Mouse (Mus musculus): ENCODE measurements around the gene Cc2d2a. TPM values are rescaled to one million over a fixed set of nuclear protein-coding genes. Genes with fewer than 3 reads are reported as not detected.

Gene Cc2d2a
- polyA plus RNA-seq, 1 experiment from 2014 or later, result 8.2 TPM

- Histone ChIP-seq H3K4me3 (ENCODE audit: low read depth, low read length) (no peak overlapping the region), H3K36me3 (ENCODE audit: control insufficient read depth, insufficient read depth, low read length) (no peaks in the 10 kb centered on the region; the same call in 1 of the 2 replicates)
These were observed 83.0 kb downstream of the Cc2d2a start for GRCm38 (mm10) chr5:43745156-43745555.

GRCm38 (mm10) chr5:43748039-43748438 lies 85.9 kb downstream of the Cc2d2a start:
- ATAC-seq (ENCODE audit: insufficient number of reproducible peaks, low FRiP score, low TSS enrichment, low read depth) (no peak), DNase-seq (ENCODE audit: low spot score) (no peak)
- H3K27ac ChIP-seq (replicated peaks; ENCODE audit: low read depth, low read length), result no peak overlapping the region
- no peaks in the 10 kb centered on the region for H3K4me1 ChIP-seq (ENCODE audit: control insufficient read depth, insufficient read depth, low read length)
- H3K9ac ChIP-seq (ENCODE audit: low read length), result no peak overlapping the region
- no peaks in the 10 kb centered on the region for H3K27me3 ChIP-seq (ENCODE audit: control insufficient read depth, insufficient read depth, low read length)
- H3K36me3 ChIP-seq (ENCODE audit: control insufficient read depth, insufficient read depth, low read length), result no peaks in the 10 kb centered on the region
- no peak overlapping the region for H3K4me2 ChIP-seq (ENCODE audit: low read depth, severe bottlenecking)
- 92% methylated on average over 4 of the region's 4 CpGs for WGBS
- H3K9me3 ChIP-seq (ENCODE audit: control insufficient read depth, low read length), result no peaks in the 10 kb centered on the region
- H3K4me3 ChIP-seq (ENCODE audit: low read depth, low read length), result no peak overlapping the region

More at GRCm38 (mm10) chr5:43745156-43745555, 83.0 kb downstream of the Cc2d2a start:
- Histone ChIP-seq H3K4me1 (ENCODE audit: control insufficient read depth, insufficient read depth, low read length) (no peaks in the 10 kb centered on the region), H3K27ac (replicated peaks; ENCODE audit: low read depth, low read length) (no peak overlapping the region), H3K27me3 (ENCODE audit: control insufficient read depth, insufficient read depth, low read length) (no peaks in the 10 kb centered on the region), H3K9ac (ENCODE audit: low read length) (no peak overlapping the region), H3K9me3 (ENCODE audit: control insufficient read depth, low read length) (no peaks in the 10 kb centered on the region), H3K4me2 (ENCODE audit: low read depth, severe bottlenecking) (no peak overlapping the region)
- WGBS, result 54% methylated on average over 5 of the region's 5 CpGs
- ATAC-seq (ENCODE audit: insufficient number of reproducible peaks, low FRiP score, low TSS enrichment, low read depth), result no peak
- no peak for DNase-seq (ENCODE audit: low spot score)

GRCm38 (mm10) chr5:43749092-43749491 lies 86.9 kb downstream of the Cc2d2a start:
- no peak overlapping the region for H3K9ac ChIP-seq (ENCODE audit: low read length)
- WGBS, result 85% methylated on average over 3 of the region's 3 CpGs
- DNase-seq (ENCODE audit: low spot score), result no peak

GRCm38 (mm10) chr5:43770618-43771354 lies 108.6 kb downstream of the Cc2d2a start:
- no peak overlapping the region for H3K9ac ChIP-seq (ENCODE audit: low read length)
- no peak overlapping the region for H3K4me2 ChIP-seq (ENCODE audit: low read depth, severe bottlenecking)
- no peaks in the 10 kb centered on the region for H3K4me1 ChIP-seq (ENCODE audit: control insufficient read depth, insufficient read depth, low read length)
- WGBS, result 90% methylated on average over 3 of the region's 3 CpGs
- H3K27me3 ChIP-seq (ENCODE audit: control insufficient read depth, insufficient read depth, low read length), result no peaks in the 10 kb centered on the region
- no peaks in the 10 kb centered on the region for H3K9me3 ChIP-seq (ENCODE audit: control insufficient read depth, low read length)
- no peak overlapping the region for H3K27ac ChIP-seq (replicated peaks; ENCODE audit: low read depth, low read length)
- ATAC-seq (ENCODE audit: insufficient number of reproducible peaks, low FRiP score, low TSS enrichment, low read depth), result no peak
- DNase-seq (ENCODE audit: low spot score), result no peak
- H3K4me3 ChIP-seq (ENCODE audit: low read depth, low read length), result no peak overlapping the region
- peaks cover 7% of the 10 kb centered on the region; the same call in 1 of the 2 replicates for H3K36me3 ChIP-seq (ENCODE audit: control insufficient read depth, insufficient read depth, low read length)

More at GRCm38 (mm10) chr5:43749092-43749491, 86.9 kb downstream of the Cc2d2a start:
- no peak overlapping the region for H3K4me3 ChIP-seq (ENCODE audit: low read depth, low read length)
- H3K4me2 ChIP-seq (ENCODE audit: low read depth, severe bottlenecking), result no peak overlapping the region
- H3K4me1 ChIP-seq (ENCODE audit: control insufficient read depth, insufficient read depth, low read length), result no peaks in the 10 kb centered on the region
- ATAC-seq (ENCODE audit: insufficient number of reproducible peaks, low FRiP score, low TSS enrichment, low read depth), result no peak
- no peaks in the 10 kb centered on the region for H3K27me3 ChIP-seq (ENCODE audit: control insufficient read depth, insufficient read depth, low read length)
- H3K36me3 ChIP-seq (ENCODE audit: control insufficient read depth, insufficient read depth, low read length), result no peaks in the 10 kb centered on the region
- H3K27ac ChIP-seq (replicated peaks; ENCODE audit: low read depth, low read length), result no peak overlapping the region
- H3K9me3 ChIP-seq (ENCODE audit: control insufficient read depth, low read length), result no peaks in the 10 kb centered on the region

- Histone ChIP-seq H3K4me3 (ENCODE audit: low read depth, low read length) (no peak overlapping the region), H3K27me3 (ENCODE audit: control insufficient read depth, insufficient read depth, low read length) (no peaks in the 10 kb centered on the region), H3K9me3 (ENCODE audit: control insufficient read depth, low read length) (no peaks in the 10 kb centered on the region), H3K4me2 (ENCODE audit: low read depth, severe bottlenecking) (no peak overlapping the region), H3K9ac (ENCODE audit: low read length) (no peak overlapping the region), H3K4me1 (ENCODE audit: control insufficient read depth, insufficient read depth, low read length) (no peaks in the 10 kb centered on the region), H3K27ac (replicated peaks; ENCODE audit: low read depth, low read length) (no peak overlapping the region), H3K36me3 (ENCODE audit: control insufficient read depth, insufficient read depth, low read length) (peaks cover 7% of the 10 kb centered on the region; the same call in 1 of the 2 replicates)
- WGBS, result 89% methylated on average over 3 of the region's 3 CpGs
- ATAC-seq (ENCODE audit: insufficient number of reproducible peaks, low FRiP score, low TSS enrichment, low read depth) (no peak), DNase-seq (ENCODE audit: low spot score) (no peak)
These were observed 109.4 kb downstream of the Cc2d2a start for GRCm38 (mm10) chr5:43771555-43771954.

GRCm38 (mm10) chr5:43776407-43776806 lies 114.3 kb downstream of the Cc2d2a start:
- no peak overlapping the region for H3K4me3 ChIP-seq (ENCODE audit: low read depth, low read length)
- no peaks in the 10 kb centered on the region for H3K36me3 ChIP-seq (ENCODE audit: control insufficient read depth, insufficient read depth, low read length)
- no peaks in the 10 kb centered on the region for H3K27me3 ChIP-seq (ENCODE audit: control insufficient read depth, insufficient read depth, low read length)
- no peak overlapping the region for H3K4me2 ChIP-seq (ENCODE audit: low read depth, severe bottlenecking)
- no peaks in the 10 kb centered on the region for H3K9me3 ChIP-seq (ENCODE audit: control insufficient read depth, low read length)
- H3K9ac ChIP-seq (ENCODE audit: low read length), result no peak overlapping the region
- H3K27ac ChIP-seq (replicated peaks; ENCODE audit: low read depth, low read length), result no peak overlapping the region
- DNase-seq (ENCODE audit: low spot score) (no peak), ATAC-seq (ENCODE audit: insufficient number of reproducible peaks, low FRiP score, low TSS enrichment, low read depth) (no peak)
- no peaks in the 10 kb centered on the region; the same call in 1 of the 2 replicates for H3K4me1 ChIP-seq (ENCODE audit: control insufficient read depth, insufficient read depth, low read length)

- H3K9me3 ChIP-seq (ENCODE audit: control insufficient read depth, low read length), result no peaks in the 10 kb centered on the region
- 66% methylated on average over 1 of the region's 1 CpGs for WGBS
These were observed 114.8 kb downstream of the Cc2d2a start for GRCm38 (mm10) chr5:43776993-43777392.

GRCm38 (mm10) chr5:43778583-43778982 lies 116.4 kb downstream of the Cc2d2a start:
- 90% methylated on average over 3 of the region's 3 CpGs for WGBS
- Histone ChIP-seq H3K9ac (ENCODE audit: low read length) (no peak overlapping the region), H3K4me3 (ENCODE audit: low read depth, low read length) (no peak overlapping the region), H3K36me3 (ENCODE audit: control insufficient read depth, insufficient read depth, low read length) (no peaks in the 10 kb centered on the region), H3K27me3 (ENCODE audit: control insufficient read depth, insufficient read depth, low read length) (no peaks in the 10 kb centered on the region), H3K4me2 (ENCODE audit: low read depth, severe bottlenecking) (no peak overlapping the region), H3K27ac (replicated peaks; ENCODE audit: low read depth, low read length) (no peak overlapping the region), H3K9me3 (ENCODE audit: control insufficient read depth, low read length) (no peaks in the 10 kb centered on the region), H3K4me1 (ENCODE audit: control insufficient read depth, insufficient read depth, low read length) (peaks cover 2% of the 10 kb centered on the region; the same call in 1 of the 2 replicates)
- DNase-seq (ENCODE audit: low spot score), result no peak
- ATAC-seq (ENCODE audit: insufficient number of reproducible peaks, low FRiP score, low TSS enrichment, low read depth), result no peak

More at GRCm38 (mm10) chr5:43776993-43777392, 114.8 kb downstream of the Cc2d2a start:
- H3K27me3 ChIP-seq (ENCODE audit: control insufficient read depth, insufficient read depth, low read length), result no peaks in the 10 kb centered on the region
- H3K36me3 ChIP-seq (ENCODE audit: control insufficient read depth, insufficient read depth, low read length), result no peaks in the 10 kb centered on the region
- no peak overlapping the region for H3K4me3 ChIP-seq (ENCODE audit: low read depth, low read length)
- H3K4me1 ChIP-seq (ENCODE audit: control insufficient read depth, insufficient read depth, low read length), result no peaks in the 10 kb centered on the region; the same call in 1 of the 2 replicates
- H3K4me2 ChIP-seq (ENCODE audit: low read depth, severe bottlenecking), result no peak overlapping the region
- DNase-seq (ENCODE audit: low spot score) (no peak), ATAC-seq (ENCODE audit: insufficient number of reproducible peaks, low FRiP score, low TSS enrichment, low read depth) (no peak)
- no peak overlapping the region for H3K9ac ChIP-seq (ENCODE audit: low read length)
- no peak overlapping the region for H3K27ac ChIP-seq (replicated peaks; ENCODE audit: low read depth, low read length)

Data from limb, embryonic 11.5 days (tissue).